In genomic region chr7:30216723-30217151, GRCm38 (mm10) we compare ENCODE assay signal across 8 mouse cellular contexts. TPM values are rescaled to one million over a fixed set of nuclear protein-coding genes. Genes with fewer than 3 reads are reported as not detected.
A peak's percentile ranks its signal among the peaks of the same experiment; 100 is the strongest.
DNase-seq lines count a peak whose midpoint lies in the region; ATAC-seq and TF ChIP-seq lines count a peak whose summit lies in the region.

No protein-coding gene starts in this region.

- no peaks in the 10 kb centered on the region for H3K9me3 ChIP-seq in limb, embryonic 10.5 days (replicated peaks)
- H3K9me3 ChIP-seq in midbrain, embryonic 11.5 days (ENCODE audit: control insufficient read depth, low read length) = no peaks in the 10 kb centered on the region

- peak overlapping the region; percentile 39 for H3K4me3 ChIP-seq in limb, embryonic 10.5 days
- no peak overlapping the region for H3K4me3 ChIP-seq in midbrain, embryonic 11.5 days (ENCODE audit: low read depth, low read length)
- no peak overlapping the region for H3K4me3 ChIP-seq in small intestine, adult 2 months (ENCODE audit: low read depth, low read length)

- no peak overlapping the region for H3K9ac ChIP-seq in midbrain, embryonic 11.5 days (ENCODE audit: low read length)

- WGBS in limb, embryonic 10.5 days = 1% methylated on average over 16 of the region's 16 CpGs
- under 1% methylated on average over 15 of the region's 16 CpGs for WGBS in midbrain, embryonic 11.5 days
- under 1% methylated on average over 16 of the region's 16 CpGs for WGBS in small intestine, adult 2 months

- H3K36me3 ChIP-seq in limb, embryonic 10.5 days = no peaks in the 10 kb centered on the region
- H3K36me3 ChIP-seq in midbrain, embryonic 11.5 days (ENCODE audit: control insufficient read depth, insufficient read depth, low read length) = no peaks in the 10 kb centered on the region
- no peaks in the 10 kb centered on the region for H3K36me3 ChIP-seq in small intestine, adult 2 months (ENCODE audit: control insufficient read depth, insufficient read depth, low read length)

- H3K4me2 ChIP-seq in midbrain, embryonic 11.5 days = peak overlapping the region; percentile 35; the same call in 1 of the 2 replicates

- H3K27ac ChIP-seq in limb, embryonic 10.5 days = peak overlapping the region; percentile 30; the same call in 1 of the 2 replicates
- H3K27ac ChIP-seq in midbrain, embryonic 11.5 days (ENCODE audit: low read depth, low read length) = no peak overlapping the region
- H3K27ac ChIP-seq in small intestine, adult 2 months (ENCODE audit: insufficient read depth, low read depth, low read length) = no peak overlapping the region

- peak; percentile 81 for ATAC-seq in midbrain, embryonic 11.5 days (ENCODE audit: low FRiP score)

- TF ChIP-seq POLR2A in small intestine, adult 2 months (IDR thresholded peaks at IDR 0.05; ENCODE audit: low read depth, low read length) = no peak; the same call in 1 of the 2 replicates

- TF ChIP-seq CTCF in small intestine, adult 2 months (IDR thresholded peaks at IDR 0.05; ENCODE audit: extremely low read depth, insufficient read length, insufficient replicate concordance, low read depth, low read length) = peak; percentile 85

- no peaks in the 10 kb centered on the region for H3K27me3 ChIP-seq in limb, embryonic 10.5 days (ENCODE audit: low read depth, poor library complexity, severe bottlenecking)
- no peaks in the 10 kb centered on the region for H3K27me3 ChIP-seq in midbrain, embryonic 11.5 days (ENCODE audit: control insufficient read depth, insufficient read depth, low read length)
- H3K27me3 ChIP-seq in small intestine, adult 2 months (ENCODE audit: control insufficient read depth, insufficient read depth, low read length) = no peaks in the 10 kb centered on the region

- DNase-seq in urinary bladder, postnatal 14 days (ENCODE audit: low spot score) = peak; percentile 78
- no peak for DNase-seq in urinary bladder, postnatal 10 days (ENCODE audit: low spot score)
- peak; percentile 94 to 95 for DNase-seq in cerebellum, postnatal 10 days
- DNase-seq in gastrocnemius, adult 18-20 months (ENCODE audit: low spot score) = peak; percentile 80
- DNase-seq in induced T-regulatory cell, adult 2 months (ENCODE audit: low read depth) = peak; percentile 92
- DNase-seq in limb, embryonic 10.5 days (ENCODE audit: low spot score) = peak; percentile 96
- DNase-seq in midbrain, embryonic 11.5 days (ENCODE audit: low spot score, missing footprints) = peak; percentile 99

- peaks cover 17% of the 10 kb centered on the region for H3K4me1 ChIP-seq in limb, embryonic 10.5 days
- peaks cover 7% of the 10 kb centered on the region; the same call in 1 of the 2 replicates for H3K4me1 ChIP-seq in midbrain, embryonic 11.5 days (ENCODE audit: control insufficient read depth, insufficient read depth, low read length)
- H3K4me1 ChIP-seq in small intestine, adult 2 months (ENCODE audit: control insufficient read depth, insufficient read depth, insufficient read length, low read length) = peaks cover 5% of the 10 kb centered on the region

RNA-seq across cellular contexts. Expression of gene Polr2i, which starts 15.0 kb away (rescaled TPM):
- total RNA-seq in gastrocnemius, adult 18-20 months (2021) = 10 to 100 TPM; 57.1 to 57.7 TPM
- 170 and 175 TPM in 2 replicates for polyA plus RNA-seq in limb, embryonic 10.5 days (2016; fragmentation: Nextera tagmentation; extraction: Ambion mirVana)
- polyA plus RNA-seq in midbrain, embryonic 11.5 days (2014; fragmentation: Nextera tagmentation; extraction: Ambion mirVana) = 149 and 163 TPM in 2 replicates
- polyA plus RNA-seq in small intestine, adult 2 months (2012; rRNA removed) = 59.2 and 86.9 TPM in 2 replicates

RNA-seq across cellular contexts. Expression of gene Tbcb, which starts 15.3 kb away (rescaled TPM):
- 10 to 100 TPM; 29.6 to 31.9 TPM for total RNA-seq in gastrocnemius, adult 18-20 months (2021)
- 261 and 262 TPM in 2 replicates for polyA plus RNA-seq in limb, embryonic 10.5 days (2016; fragmentation: Nextera tagmentation; extraction: Ambion mirVana)
- polyA plus RNA-seq in midbrain, embryonic 11.5 days (2014; fragmentation: Nextera tagmentation; extraction: Ambion mirVana) = 255 and 260 TPM in 2 replicates
- 24.6 and 45.2 TPM in 2 replicates for polyA plus RNA-seq in small intestine, adult 2 months (2012; rRNA removed)

RNA-seq across cellular contexts. Expression of gene Capns1, which starts 18.1 kb away (rescaled TPM):
- 100 to 1,000 TPM; 198 to 205 TPM for total RNA-seq in gastrocnemius, adult 18-20 months (2021)
- polyA plus RNA-seq in limb, embryonic 10.5 days (2016; fragmentation: Nextera tagmentation; extraction: Ambion mirVana) = 57.6 and 66.5 TPM in 2 replicates
- polyA plus RNA-seq in midbrain, embryonic 11.5 days (2014; fragmentation: Nextera tagmentation; extraction: Ambion mirVana) = 39.0 and 43.9 TPM in 2 replicates
- polyA plus RNA-seq in small intestine, adult 2 months (2012; rRNA removed) = 351 and 819 TPM in 2 replicates

RNA-seq across cellular contexts. Expression of gene Ovol3, which starts 18.8 kb away (rescaled TPM):
- not detected for total RNA-seq in gastrocnemius, adult 18-20 months (2021)
- not detected in 2 replicates for polyA plus RNA-seq in limb, embryonic 10.5 days (2016; fragmentation: Nextera tagmentation; extraction: Ambion mirVana)
- not detected in 2 replicates for polyA plus RNA-seq in midbrain, embryonic 11.5 days (2014; fragmentation: Nextera tagmentation; extraction: Ambion mirVana)
- polyA plus RNA-seq in small intestine, adult 2 months (2012; rRNA removed) = 0.15 TPM in 1 of 2 replicates, not detected in the other

RNA-seq across cellular contexts. Expression of gene Cox7a1, which starts 32.8 kb away (rescaled TPM):
- 100 to 1,000 TPM; 938 to 989 TPM for total RNA-seq in gastrocnemius, adult 18-20 months (2021)
- polyA plus RNA-seq in limb, embryonic 10.5 days (2016; fragmentation: Nextera tagmentation; extraction: Ambion mirVana) = 1.4 and 1.8 TPM in 2 replicates
- polyA plus RNA-seq in midbrain, embryonic 11.5 days (2014; fragmentation: Nextera tagmentation; extraction: Ambion mirVana) = 3.5 and 4.1 TPM in 2 replicates
- 47.5 and 165 TPM in 2 replicates for polyA plus RNA-seq in small intestine, adult 2 months (2012; rRNA removed)
